Mouse (Mus musculus) mesoderm, embryonic 11.5 days (tissue): ENCODE measurements around the gene Thoc5.
A peak's percentile ranks its signal among the peaks of the same experiment; 100 is the strongest.

Experiments used
- DNase-seq: peaks from one replicate; pipeline ENCODE4 v3.0.0-alpha.2; 2012; ENCODE audit warnings: low read depth, low spot score

Gene Thoc5

GRCm38 (mm10) chr11:4974376-4975122 is 79.4 kb downstream of the Thoc5 start:
- no peak for DNase-seq

GRCm38 (mm10) chr11:4975623-4976022 is 80.5 kb downstream of the Thoc5 start:
- DNase-seq, result peak; percentile 83
